Comparison of ENCODE assay signal across 9 mouse cellular contexts in the genomic region with DNA sequence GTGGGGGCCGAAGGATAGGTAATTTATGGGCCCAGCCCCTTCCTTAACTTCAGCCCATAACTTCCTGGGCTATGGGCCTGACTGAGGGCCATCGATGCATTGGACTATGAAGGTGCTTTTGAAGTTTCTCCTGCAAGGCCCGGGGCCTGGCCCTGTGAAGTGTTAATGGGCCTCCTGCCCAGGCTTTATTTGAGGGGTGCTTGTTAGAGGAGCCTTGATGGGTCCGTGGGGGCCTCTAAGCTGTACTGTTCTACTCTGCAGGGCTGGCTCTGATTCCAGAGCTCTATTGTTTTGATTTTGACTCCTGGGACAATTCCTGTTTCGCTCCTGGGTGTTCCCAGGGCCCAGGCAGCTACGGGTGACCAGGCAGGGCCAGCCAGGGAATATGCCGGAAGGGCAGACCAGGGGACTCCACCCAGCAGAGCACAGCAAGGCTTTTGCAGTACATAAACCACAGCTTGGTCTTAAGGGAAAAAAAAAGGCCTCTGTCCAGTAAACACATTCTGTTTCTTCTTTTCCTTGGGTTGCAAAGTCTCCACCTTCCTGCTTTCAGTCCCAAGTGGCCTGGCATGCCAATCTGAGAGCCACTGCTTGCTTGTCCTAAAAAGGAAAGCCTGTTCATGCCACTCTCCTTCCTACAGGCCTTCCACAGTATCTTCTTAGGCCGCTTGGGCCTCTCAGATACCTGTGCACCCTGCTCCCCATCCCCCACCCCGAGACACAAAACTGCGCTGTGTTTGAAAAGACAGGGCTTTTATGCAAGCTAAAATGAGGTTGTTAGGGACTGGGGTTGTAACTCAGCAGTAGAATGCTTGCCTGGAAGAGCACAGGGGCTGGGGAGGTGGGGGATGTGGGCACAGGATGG. TPM values are rescaled to one million over a fixed set of nuclear protein-coding genes. Genes with fewer than 3 reads are reported as not detected.
A peak's percentile ranks its signal among the peaks of the same experiment; 100 is the strongest.
DNase-seq lines count a peak whose midpoint lies in the region; ATAC-seq lines count a peak whose summit lies in the region.
"Had no signal": no experiment of that assay in that cellular context is flagged by ENCODE, and none has a peak within 500 bp of the region (broad histone marks: within the 10 kb centered on the region; RNA-seq: fewer than 3 reads in every experiment).

No protein-coding gene starts in this region.

- H3K9me3 ChIP-seq in embryonic facial prominence, embryonic 13.5 days = no peaks in the 10 kb centered on the region
- H3K9me3 ChIP-seq in neural tube, embryonic 12.5 days = no peaks in the 10 kb centered on the region

- ATAC-seq in embryonic facial prominence, embryonic 13.5 days (ENCODE audit: insufficient number of reproducible peaks, insufficient read depth, low FRiP score, low TSS enrichment, low read depth) = no peak; the same call in 1 of the 2 replicates
- peak; percentile 56; the same call in 1 of the 2 replicates for ATAC-seq in neural tube, embryonic 12.5 days (ENCODE audit: low FRiP score, low read depth)
- ATAC-seq: Patski had no signal

- H3K4me2 ChIP-seq in embryonic facial prominence, embryonic 13.5 days = no peak overlapping the region
- H3K4me2 ChIP-seq in neural tube, embryonic 12.5 days (replicated peaks) = no peak overlapping the region

- peak; percentile 75 for DNase-seq in adipocyte (ENCODE audit: low spot score)
- DNase-seq in heart, postnatal 14 days = peak; percentile 49 to 59
- DNase-seq in kidney, postnatal 25 days = peak; percentile 66 to 89
- no peak for DNase-seq in spleen, adult 12 weeks (ENCODE audit: low spot score)
- no peak for DNase-seq in right cerebral cortex, adult 18-20 months
- no peak for DNase-seq in layer of hippocampus, adult 9-11 months

- H3K4me3 ChIP-seq in embryonic facial prominence, embryonic 13.5 days = no peak overlapping the region
- no peak overlapping the region for H3K4me3 ChIP-seq in neural tube, embryonic 12.5 days

- H3K27me3 ChIP-seq in embryonic facial prominence, embryonic 13.5 days = no peaks in the 10 kb centered on the region
- H3K27me3 ChIP-seq in neural tube, embryonic 12.5 days (replicated peaks) = no peaks in the 10 kb centered on the region
- H3K27me3 ChIP-seq: Patski had no signal

- peaks cover 15% of the 10 kb centered on the region for H3K4me1 ChIP-seq in embryonic facial prominence, embryonic 13.5 days
- peaks cover 23% of the 10 kb centered on the region for H3K4me1 ChIP-seq in neural tube, embryonic 12.5 days

- H3K27ac ChIP-seq in embryonic facial prominence, embryonic 13.5 days = peak overlapping the region; percentile 53
- no peak overlapping the region for H3K27ac ChIP-seq in neural tube, embryonic 12.5 days

- H3K36me3 ChIP-seq in embryonic facial prominence, embryonic 13.5 days = no peaks in the 10 kb centered on the region
- H3K36me3 ChIP-seq in neural tube, embryonic 12.5 days = no peaks in the 10 kb centered on the region

- H3K9ac ChIP-seq in embryonic facial prominence, embryonic 13.5 days = no peak overlapping the region
- no peak overlapping the region for H3K9ac ChIP-seq in neural tube, embryonic 12.5 days

- intact Hi-C loops in heart, postnatal 14 days (cut with DNase I) = loop anchor here (2.0 kb wide), 1 partner anchor 58 kb away; the partner anchor contains the start of gene Chst11

- 36% methylated on average over 10 of the region's 10 CpGs for WGBS in embryonic facial prominence, embryonic 13.5 days
- 11% methylated on average over 10 of the region's 10 CpGs for WGBS in neural tube, embryonic 12.5 days

RNA-seq across cellular contexts. Expression of gene Chst11, which starts 57.5 kb away (rescaled TPM):
- 2.6 and 3.6 TPM in 2 replicates for polyA plus RNA-seq in embryonic facial prominence, embryonic 13.5 days (2015; fragmentation: Nextera tagmentation; extraction: Ambion mirVana)
- total RNA-seq in heart, postnatal 14 days (2021) = 1 to 10 TPM; 3.4 to 4.1 TPM
- polyA plus RNA-seq in neural tube, embryonic 12.5 days (2016; fragmentation: Nextera tagmentation; extraction: Ambion mirVana) = 3.0 and 3.1 TPM in 2 replicates

Comparison
In these comparisons a context has a peak if more than half of its experiments do, and no peak if none do; other contexts are left out.
1. DNase-seq: peak in adipocyte (single experiment), heart, postnatal 14 days (2 of 2) and kidney, postnatal 25 days (2 of 2); none in spleen, adult 12 weeks (single experiment), right cerebral cortex, adult 18-20 months (single experiment) and layer of hippocampus, adult 9-11 months (single experiment).